Mouse (Mus musculus): ENCODE measurements around the gene Cisd3. TPM values are rescaled to one million over a fixed set of nuclear protein-coding genes. Genes with fewer than 3 reads are reported as not detected.

Gene Cisd3
- polyA plus RNA-seq, 1 experiment from 2014 or later, result 19.8 TPM

DNA sequence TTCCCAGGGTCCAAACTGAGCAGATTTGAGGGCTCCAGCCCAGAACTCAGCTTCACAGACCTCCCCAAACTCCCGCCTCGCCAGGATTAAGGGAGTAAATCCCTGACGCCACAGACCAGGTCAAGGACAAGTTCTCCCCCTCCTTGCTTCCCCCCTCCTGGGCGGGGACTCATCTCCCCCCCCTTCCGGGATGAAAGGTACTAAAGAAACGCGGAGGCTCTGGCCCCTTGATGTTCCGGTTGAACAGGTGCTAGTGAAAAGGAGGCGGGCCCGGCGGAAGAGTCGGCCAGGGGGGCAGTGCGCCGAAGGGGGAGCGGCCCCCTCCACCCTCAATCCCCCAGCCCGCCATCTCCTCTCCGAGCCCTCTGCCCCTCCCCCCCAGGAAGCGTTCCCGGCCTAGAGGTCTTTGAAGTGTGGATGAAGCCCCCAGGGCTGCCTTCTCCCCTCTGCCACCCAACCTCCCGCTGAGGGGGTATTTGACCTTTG is 23.9 kb upstream of the Cisd3 start:
- Histone ChIP-seq H3K4me2 (ENCODE audit: low read depth, low read length) (peak overlapping the region; percentile 77), H3K4me3 (ENCODE audit: low read depth, low read length) (peak overlapping the region; percentile 33), H3K36me3 (ENCODE audit: control insufficient read depth, insufficient read depth) (no peaks in the 10 kb centered on the region), H3K4me1 (ENCODE audit: control insufficient read depth, low read depth, low read length) (peaks cover 21% of the 10 kb centered on the region), H3K27me3 (ENCODE audit: control insufficient read depth, insufficient read depth, low read depth, low read length) (peaks cover 74% of the 10 kb centered on the region), H3K9ac (ENCODE audit: low read depth, low read length) (no peak overlapping the region), H3K27ac (ENCODE audit: low read length) (no peak overlapping the region), H3K9me3 (replicated peaks; ENCODE audit: control insufficient read depth, low read length) (no peaks in the 10 kb centered on the region)
- under 1% methylated on average over 20 of the region's 20 CpGs for WGBS (ENCODE audit: insufficient replicate concordance)
- ATAC-seq (ENCODE audit: low read depth), result no peak

DNA sequence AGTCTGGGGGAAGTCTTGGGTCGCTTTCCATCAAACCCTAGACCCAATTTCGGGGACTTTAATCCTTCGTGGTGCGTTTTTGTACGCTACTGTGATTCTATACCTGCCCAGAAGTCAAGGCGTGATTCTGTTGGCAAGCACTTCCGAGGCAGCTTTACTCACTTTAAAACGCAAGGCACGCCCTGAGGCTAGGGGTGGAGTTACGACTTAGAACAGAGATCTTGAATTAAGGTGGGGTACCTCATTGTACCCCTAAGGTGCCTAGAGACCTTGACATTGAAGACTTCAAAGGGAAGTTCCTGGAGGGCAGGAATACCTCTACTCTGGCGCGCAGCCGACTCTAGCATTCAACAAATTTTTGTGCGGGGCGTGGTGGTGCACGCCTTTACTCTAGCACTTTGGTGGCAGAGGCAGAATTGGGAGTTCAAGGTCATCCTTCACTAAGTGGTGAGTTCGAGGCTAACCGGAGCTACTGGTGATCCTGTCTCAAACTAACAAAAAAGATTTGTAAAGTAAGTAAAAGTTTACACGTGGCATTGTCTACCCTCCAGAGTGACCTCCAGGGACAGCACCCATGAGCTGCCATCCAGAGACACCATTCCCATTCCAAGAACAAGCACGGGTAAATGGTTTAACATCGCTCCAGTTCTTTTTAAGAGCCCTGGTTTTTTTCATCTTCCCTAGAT is 23.3 kb upstream of the Cisd3 start:
- H3K9me3 ChIP-seq (replicated peaks; ENCODE audit: control insufficient read depth, low read length), result no peaks in the 10 kb centered on the region
- WGBS (ENCODE audit: insufficient replicate concordance), result 2% methylated on average over 21 of the region's 21 CpGs
- peak overlapping the region; percentile 65 for H3K4me3 ChIP-seq (ENCODE audit: low read depth, low read length)
- no peak for ATAC-seq (ENCODE audit: low read depth)
- H3K4me1 ChIP-seq (ENCODE audit: control insufficient read depth, low read depth, low read length), result peaks cover 21% of the 10 kb centered on the region
- H3K27ac ChIP-seq (ENCODE audit: low read length), result no peak overlapping the region
- H3K4me2 ChIP-seq (ENCODE audit: low read depth, low read length), result peak overlapping the region; percentile 77
- H3K27me3 ChIP-seq (ENCODE audit: control insufficient read depth, insufficient read depth, low read depth, low read length), result peaks cover 74% of the 10 kb centered on the region
- no peak overlapping the region for H3K9ac ChIP-seq (ENCODE audit: low read depth, low read length)
- no peaks in the 10 kb centered on the region for H3K36me3 ChIP-seq (ENCODE audit: control insufficient read depth, insufficient read depth)

DNA sequence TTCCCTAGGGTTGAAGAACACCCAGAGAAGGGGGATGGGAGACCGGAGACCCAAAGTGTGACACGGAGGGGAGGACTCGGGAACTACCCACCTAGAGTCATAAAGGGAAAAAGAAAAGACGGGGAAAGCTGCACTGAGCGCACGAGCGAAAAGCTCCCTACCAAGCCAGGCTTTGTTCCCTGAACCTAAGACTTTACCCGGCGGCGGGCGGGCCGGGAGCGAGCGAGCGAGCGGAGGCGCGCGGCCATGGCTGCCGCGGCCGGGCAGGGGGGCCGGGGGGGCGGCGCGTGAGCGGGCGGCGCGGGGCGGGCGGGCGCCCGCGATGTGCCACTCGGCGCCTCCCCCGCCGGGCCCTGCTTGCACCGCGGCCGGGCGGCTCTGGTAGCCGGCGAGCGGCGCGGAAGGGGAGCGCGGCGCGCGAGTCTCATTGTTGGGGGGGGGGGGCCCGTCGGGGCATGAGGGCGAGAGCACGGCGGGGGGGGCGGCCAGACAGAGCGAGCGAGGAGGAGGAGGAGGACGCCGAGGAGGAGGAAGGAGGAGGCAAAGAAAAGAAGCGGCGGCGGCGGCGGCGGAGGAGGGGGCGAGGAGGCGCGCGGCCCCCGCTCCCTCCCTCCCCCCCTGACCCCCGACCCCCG is 22.6 kb upstream of the Cisd3 start, which contains the start of gene Mllt6:
Gene Mllt6, plus strand, starts transcription at position 522 of the 635 bp plus-strand sequence.
- H3K27ac ChIP-seq (ENCODE audit: low read length), result no peak within 1 kb of the TSS
- H3K4me1 ChIP-seq (ENCODE audit: control insufficient read depth, low read depth, low read length), result peaks cover 21% of the 10 kb centered on the region
- H3K9ac ChIP-seq (ENCODE audit: low read depth, low read length), result peak within 1 kb of the TSS; percentile 45
- H3K4me2 ChIP-seq (ENCODE audit: low read depth, low read length), result peak within 1 kb of the TSS; percentile 77
- peaks cover 74% of the 10 kb centered on the region for H3K27me3 ChIP-seq (ENCODE audit: control insufficient read depth, insufficient read depth, low read depth, low read length)
- peak within 1 kb of the TSS; percentile 65 for H3K4me3 ChIP-seq (ENCODE audit: low read depth, low read length)
- H3K9me3 ChIP-seq (replicated peaks; ENCODE audit: control insufficient read depth, low read length), result no peaks in the 10 kb centered on the region
- ATAC-seq (ENCODE audit: low read depth), result peak; percentile 37
- WGBS (ENCODE audit: insufficient replicate concordance), result 0% methylated on average over 29 of the region's 76 CpGs
- H3K36me3 ChIP-seq (ENCODE audit: control insufficient read depth, insufficient read depth), result no peaks in the 10 kb centered on the region

- 1% methylated on average over 45 of the region's 57 CpGs for WGBS (ENCODE audit: insufficient replicate concordance)
- no peaks in the 10 kb centered on the region for H3K36me3 ChIP-seq (ENCODE audit: control insufficient read depth, insufficient read depth)
- H3K4me2 ChIP-seq (ENCODE audit: low read depth, low read length), result peak overlapping the region; percentile 77
- peaks cover 21% of the 10 kb centered on the region for H3K4me1 ChIP-seq (ENCODE audit: control insufficient read depth, low read depth, low read length)
- H3K9ac ChIP-seq (ENCODE audit: low read depth, low read length), result peak overlapping the region; percentile 45
- H3K27me3 ChIP-seq (ENCODE audit: control insufficient read depth, insufficient read depth, low read depth, low read length), result peaks cover 73% of the 10 kb centered on the region
- ATAC-seq (ENCODE audit: low read depth), result no peak
- H3K4me3 ChIP-seq (ENCODE audit: low read depth, low read length), result peak overlapping the region; percentile 65
- no peak overlapping the region for H3K27ac ChIP-seq (ENCODE audit: low read length)
- no peaks in the 10 kb centered on the region for H3K9me3 ChIP-seq (replicated peaks; ENCODE audit: control insufficient read depth, low read length)
These were observed 21.9 kb upstream of the Cisd3 start for GRCm38 (mm10) chr11:97663528-97664338.

DNA sequence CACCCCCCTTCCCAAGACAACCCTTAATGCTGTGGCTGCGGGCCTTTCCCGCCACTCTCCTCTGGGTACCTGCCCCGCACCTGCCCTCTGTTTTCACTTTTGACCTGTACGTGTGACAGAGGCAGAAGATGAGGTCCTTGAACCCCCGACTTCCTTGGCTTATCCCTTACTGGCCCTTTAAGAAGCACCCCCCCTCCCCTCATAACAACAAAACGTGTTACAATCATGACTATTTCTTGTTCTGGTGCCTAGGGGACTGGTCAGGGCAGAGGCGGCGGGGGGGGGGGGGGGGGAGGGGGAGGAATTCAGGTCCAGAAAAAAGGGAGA is 21.3 kb upstream of the Cisd3 start:
- H3K36me3 ChIP-seq (ENCODE audit: control insufficient read depth, insufficient read depth), result no peaks in the 10 kb centered on the region
- H3K27me3 ChIP-seq (ENCODE audit: control insufficient read depth, insufficient read depth, low read depth, low read length), result peaks cover 67% of the 10 kb centered on the region
- peak overlapping the region; percentile 65 for H3K4me3 ChIP-seq (ENCODE audit: low read depth, low read length)
- H3K4me1 ChIP-seq (ENCODE audit: control insufficient read depth, low read depth, low read length), result peaks cover 19% of the 10 kb centered on the region
- peak overlapping the region; percentile 45; the same call in 1 of the 2 replicates for H3K9ac ChIP-seq (ENCODE audit: low read depth, low read length)
- 8% methylated on average over 8 of the region's 8 CpGs for WGBS (ENCODE audit: insufficient replicate concordance)
- H3K27ac ChIP-seq (ENCODE audit: low read length), result no peak overlapping the region
- H3K4me2 ChIP-seq (ENCODE audit: low read depth, low read length), result peak overlapping the region; percentile 77
- ATAC-seq (ENCODE audit: low read depth), result no peak
- H3K9me3 ChIP-seq (replicated peaks; ENCODE audit: control insufficient read depth, low read length), result no peaks in the 10 kb centered on the region

DNA sequence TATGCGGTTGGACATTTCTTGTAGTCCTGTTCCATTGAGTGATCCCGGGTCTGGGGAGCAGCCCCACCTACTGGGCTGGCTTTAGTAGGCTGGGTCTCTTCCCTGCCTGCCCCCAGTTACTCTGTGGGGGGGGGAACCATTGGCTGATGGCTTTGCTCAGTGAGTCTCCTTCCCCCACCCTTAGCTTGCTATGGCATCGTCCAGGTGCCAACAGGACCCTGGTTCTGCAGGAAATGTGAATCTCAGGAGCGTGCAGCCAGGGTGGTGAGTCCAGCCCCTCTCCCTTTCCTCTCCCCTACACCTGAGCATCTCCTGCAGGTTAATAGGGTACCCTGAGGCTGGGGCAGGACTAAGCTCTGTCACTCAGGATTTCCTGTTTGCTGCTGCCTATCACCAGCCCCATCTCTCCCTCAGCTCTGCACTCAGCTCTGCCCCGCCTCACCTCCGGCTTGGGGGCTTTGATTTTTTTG is 20.8 kb upstream of the Cisd3 start:
- no peak for ATAC-seq (ENCODE audit: low read depth)
- no peak overlapping the region for H3K4me3 ChIP-seq (ENCODE audit: low read depth, low read length)
- no peak overlapping the region for H3K4me2 ChIP-seq (ENCODE audit: low read depth, low read length)
- H3K36me3 ChIP-seq (ENCODE audit: control insufficient read depth, insufficient read depth), result no peaks in the 10 kb centered on the region
- peaks cover 62% of the 10 kb centered on the region for H3K27me3 ChIP-seq (ENCODE audit: control insufficient read depth, insufficient read depth, low read depth, low read length)
- no peaks in the 10 kb centered on the region for H3K9me3 ChIP-seq (replicated peaks; ENCODE audit: control insufficient read depth, low read length)
- H3K9ac ChIP-seq (ENCODE audit: low read depth, low read length), result no peak overlapping the region
- H3K4me1 ChIP-seq (ENCODE audit: control insufficient read depth, low read depth, low read length), result peaks cover 15% of the 10 kb centered on the region
- WGBS (ENCODE audit: insufficient replicate concordance), result 16% methylated on average over 6 of the region's 6 CpGs
- no peak overlapping the region for H3K27ac ChIP-seq (ENCODE audit: low read length)

DNA sequence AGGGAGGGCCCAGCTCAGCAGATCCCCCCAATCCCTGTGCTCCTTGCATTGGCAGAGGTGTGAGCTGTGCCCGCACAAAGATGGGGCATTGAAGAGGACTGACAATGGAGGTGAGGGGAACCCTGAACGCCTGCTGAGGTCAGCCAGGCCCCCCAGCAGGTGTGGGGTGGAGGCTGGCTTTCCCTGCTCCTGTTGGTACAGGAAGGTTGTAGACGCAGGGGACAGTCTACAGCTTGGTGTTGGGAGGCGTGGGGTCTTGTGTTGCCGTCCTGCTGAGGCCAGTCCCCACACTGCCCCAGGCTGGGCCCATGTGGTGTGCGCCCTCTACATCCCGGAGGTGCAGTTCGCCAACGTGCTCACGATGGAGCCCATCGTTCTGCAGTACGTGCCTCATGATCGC is 20.2 kb upstream of the Cisd3 start:
- H3K4me1 ChIP-seq (ENCODE audit: control insufficient read depth, low read depth, low read length), result peaks cover 15% of the 10 kb centered on the region
- H3K27me3 ChIP-seq (ENCODE audit: control insufficient read depth, insufficient read depth, low read depth, low read length), result peaks cover 56% of the 10 kb centered on the region
- WGBS (ENCODE audit: insufficient replicate concordance), result 77% methylated on average over 13 of the region's 13 CpGs
- no peak overlapping the region for H3K9ac ChIP-seq (ENCODE audit: low read depth, low read length)
- H3K4me2 ChIP-seq (ENCODE audit: low read depth, low read length), result no peak overlapping the region
- no peaks in the 10 kb centered on the region for H3K9me3 ChIP-seq (replicated peaks; ENCODE audit: control insufficient read depth, low read length)
- no peaks in the 10 kb centered on the region for H3K36me3 ChIP-seq (ENCODE audit: control insufficient read depth, insufficient read depth)
- H3K4me3 ChIP-seq (ENCODE audit: low read depth, low read length), result no peak overlapping the region
- ATAC-seq (ENCODE audit: low read depth), result no peak
- no peak overlapping the region for H3K27ac ChIP-seq (ENCODE audit: low read length)

GRCm38 (mm10) chr11:97666221-97666620 is 19.4 kb upstream of the Cisd3 start:
- Histone ChIP-seq H3K9me3 (replicated peaks; ENCODE audit: control insufficient read depth, low read length) (no peaks in the 10 kb centered on the region), H3K4me2 (ENCODE audit: low read depth, low read length) (no peak overlapping the region), H3K36me3 (ENCODE audit: control insufficient read depth, insufficient read depth) (no peaks in the 10 kb centered on the region), H3K27me3 (ENCODE audit: control insufficient read depth, insufficient read depth, low read depth, low read length) (peaks cover 48% of the 10 kb centered on the region), H3K27ac (ENCODE audit: low read length) (no peak overlapping the region), H3K9ac (ENCODE audit: low read depth, low read length) (no peak overlapping the region), H3K4me3 (ENCODE audit: low read depth, low read length) (no peak overlapping the region), H3K4me1 (ENCODE audit: control insufficient read depth, low read depth, low read length) (peaks cover 8% of the 10 kb centered on the region)
- 72% methylated on average over 7 of the region's 7 CpGs for WGBS (ENCODE audit: insufficient replicate concordance)
- no peak for ATAC-seq (ENCODE audit: low read depth)

All from liver, embryonic 16.5 days (tissue).